Mouse (Mus musculus) brain, embryonic 18.5 days (tissue): ENCODE data around the gene Gja10.
A peak's percentile ranks its signal among the peaks of the same experiment; 100 is the strongest.

ENCODE experiments used
- DNase-seq: peaks from one replicate; pipeline ENCODE4 v3.0.0-alpha.2; 2012; ENCODE audit warnings: low read depth, low spot score

Gene Gja10

GRCm38 (mm10) chr4:32561555-32562095 is 40.9 kb downstream of the Gja10 start:
- DNase-seq = no peak

GRCm38 (mm10) chr4:32560724-32561554 is 41.6 kb downstream of the Gja10 start:
- DNase-seq = peak; percentile 50

GRCm38 (mm10) chr4:32560246-32560645 is 42.3 kb downstream of the Gja10 start:
- no peak for DNase-seq

- no peak for DNase-seq
Measured at GRCm38 (mm10) chr4:32555506-32555905, 47.1 kb downstream of the Gja10 start.

- DNase-seq = no peak
Measured at GRCm38 (mm10) chr4:32551337-32551736, 51.2 kb downstream of the Gja10 start.

GRCm38 (mm10) chr4:32549150-32549549 is 53.4 kb downstream of the Gja10 start:
- no peak for DNase-seq
